Mouse (Mus musculus): ENCODE data around the gene Sh3rf1.

Sh3rf1 gene

DNA sequence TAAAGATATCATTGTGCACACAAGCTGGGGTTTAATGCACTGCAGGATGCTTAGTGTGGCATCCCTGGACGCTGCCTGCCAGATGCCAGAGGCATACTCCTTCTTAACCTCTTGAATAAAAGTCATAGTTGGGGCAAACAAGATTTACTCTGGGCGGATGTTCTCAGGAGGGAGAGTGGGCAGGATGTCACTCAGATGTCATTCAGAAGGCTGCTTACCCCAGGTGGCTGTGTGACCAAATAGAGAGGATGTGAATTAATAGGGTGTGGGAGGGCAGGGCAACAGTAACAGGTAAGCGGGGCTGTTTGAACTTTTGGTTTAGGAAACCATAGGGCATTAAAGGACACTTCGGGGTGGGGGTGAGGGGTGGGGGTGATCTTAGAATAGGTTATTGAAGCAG is 37.7 kb downstream of the Sh3rf1 start:
- peaks cover 7% of the 10 kb centered on the region for H3K4me1 ChIP-seq (replicated peaks; ENCODE audit: low read depth, low read length)
- no peaks in the 10 kb centered on the region for H3K27me3 ChIP-seq (ENCODE audit: insufficient read depth, low read length)
- TF ChIP-seq POU5F1 (IDR thresholded peaks at IDR 0.05; ENCODE audit: borderline replicate concordance, low read length), result no peak
- no peak for TF ChIP-seq CTCF (conservative IDR thresholded peaks at IDR 0.05; ENCODE audit: low read length)
- TF ChIP-seq NANOG (IDR thresholded peaks at IDR 0.05; ENCODE audit: borderline replicate concordance, low read length), result no peak
- no peaks in the 10 kb centered on the region for H3K36me3 ChIP-seq (ENCODE audit: insufficient read depth, low read length)
- no peak overlapping the region for H3K4me3 ChIP-seq (replicated peaks; ENCODE audit: low read length)
- H3K9me3 ChIP-seq (ENCODE audit: low read length), result no peaks in the 10 kb centered on the region

DNA sequence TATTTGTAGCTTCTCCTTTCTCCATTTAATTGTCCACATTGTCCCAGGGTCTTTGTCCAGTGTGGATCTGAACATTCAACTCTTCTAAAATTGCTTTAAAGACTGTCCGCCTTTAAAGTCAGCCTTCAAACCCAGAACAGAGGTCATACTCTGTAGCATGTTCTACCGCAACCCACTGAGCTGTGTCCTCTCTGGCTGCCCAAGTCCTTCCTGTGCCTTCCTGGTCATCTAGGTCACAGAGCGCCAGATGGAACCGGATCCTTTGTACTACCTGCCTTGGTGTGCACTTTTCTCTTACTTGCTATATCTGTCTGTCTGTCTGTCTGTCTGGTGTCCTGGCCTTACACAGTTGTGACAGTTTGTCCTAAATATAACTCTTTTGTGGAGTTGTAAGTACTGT is 40.0 kb downstream of the Sh3rf1 start:
- no peaks in the 10 kb centered on the region for H3K9me3 ChIP-seq (ENCODE audit: low read length)
- no peaks in the 10 kb centered on the region for H3K36me3 ChIP-seq (ENCODE audit: insufficient read depth, low read length)
- H3K4me3 ChIP-seq (replicated peaks; ENCODE audit: low read length), result no peak overlapping the region
- no peaks in the 10 kb centered on the region for H3K27me3 ChIP-seq (ENCODE audit: insufficient read depth, low read length)
- no peak for TF ChIP-seq POU5F1 (IDR thresholded peaks at IDR 0.05; ENCODE audit: borderline replicate concordance, low read length)
- TF ChIP-seq CTCF (conservative IDR thresholded peaks at IDR 0.05; ENCODE audit: low read length), result no peak
- TF ChIP-seq NANOG (IDR thresholded peaks at IDR 0.05; ENCODE audit: borderline replicate concordance, low read length), result no peak
- H3K4me1 ChIP-seq (replicated peaks; ENCODE audit: low read depth, low read length), result peaks cover 6% of the 10 kb centered on the region

DNA sequence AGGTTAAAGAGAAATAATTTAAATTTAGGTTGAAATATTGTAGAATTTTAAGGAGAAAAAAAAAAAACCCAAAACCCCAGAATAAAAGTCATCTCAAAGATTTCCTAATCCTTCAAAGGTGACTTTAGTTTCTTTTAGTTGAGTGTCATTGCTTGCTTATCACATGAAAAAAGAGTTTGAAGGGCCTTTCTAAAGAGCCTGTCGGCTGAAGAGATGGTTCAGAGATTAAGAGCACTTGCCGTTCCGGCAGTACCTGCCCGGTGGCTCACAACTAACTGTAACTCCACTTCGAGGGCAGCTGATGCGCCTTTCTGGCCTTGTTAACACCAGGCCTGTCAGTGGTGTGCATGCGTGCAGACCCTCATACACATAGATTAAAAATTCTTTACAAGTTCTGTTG is 41.2 kb downstream of the Sh3rf1 start:
- Histone ChIP-seq H3K36me3 (ENCODE audit: insufficient read depth, low read length) (no peaks in the 10 kb centered on the region), H3K4me3 (replicated peaks; ENCODE audit: low read length) (no peak overlapping the region), H3K9me3 (ENCODE audit: low read length) (no peaks in the 10 kb centered on the region), H3K27me3 (ENCODE audit: insufficient read depth, low read length) (no peaks in the 10 kb centered on the region), H3K4me1 (replicated peaks; ENCODE audit: low read depth, low read length) (no peaks in the 10 kb centered on the region; the same call in 1 of the 2 replicates)
- TF ChIP-seq POU5F1 (IDR thresholded peaks at IDR 0.05; ENCODE audit: borderline replicate concordance, low read length), result no peak
- TF ChIP-seq CTCF (conservative IDR thresholded peaks at IDR 0.05; ENCODE audit: low read length), result no peak
- TF ChIP-seq NANOG (IDR thresholded peaks at IDR 0.05; ENCODE audit: borderline replicate concordance, low read length), result no peak

DNA sequence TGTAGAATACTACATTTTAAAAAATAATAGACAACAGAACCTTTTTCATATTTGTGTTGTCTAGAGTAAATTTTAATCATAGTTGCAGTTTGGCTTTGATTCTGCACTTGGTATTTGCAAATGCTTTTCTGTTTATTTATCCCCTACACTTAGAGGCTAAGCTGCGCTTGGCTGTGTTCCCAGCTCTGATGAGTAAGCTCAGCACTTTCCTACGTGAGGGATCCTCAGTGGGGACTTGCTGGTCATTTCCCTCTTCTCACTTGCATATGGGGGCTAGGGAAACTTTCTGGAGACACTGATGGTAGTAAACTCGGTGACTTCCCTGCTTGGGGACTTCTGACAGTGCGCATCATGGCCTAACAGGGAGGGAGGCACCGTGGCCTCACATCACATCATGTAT is 41.7 kb downstream of the Sh3rf1 start:
- no peak for TF ChIP-seq POU5F1 (IDR thresholded peaks at IDR 0.05; ENCODE audit: borderline replicate concordance, low read length)
- TF ChIP-seq NANOG (IDR thresholded peaks at IDR 0.05; ENCODE audit: borderline replicate concordance, low read length), result no peak
- TF ChIP-seq CTCF (conservative IDR thresholded peaks at IDR 0.05; ENCODE audit: low read length), result no peak
- peaks cover 5% of the 10 kb centered on the region for H3K4me1 ChIP-seq (replicated peaks; ENCODE audit: low read depth, low read length)

DNA sequence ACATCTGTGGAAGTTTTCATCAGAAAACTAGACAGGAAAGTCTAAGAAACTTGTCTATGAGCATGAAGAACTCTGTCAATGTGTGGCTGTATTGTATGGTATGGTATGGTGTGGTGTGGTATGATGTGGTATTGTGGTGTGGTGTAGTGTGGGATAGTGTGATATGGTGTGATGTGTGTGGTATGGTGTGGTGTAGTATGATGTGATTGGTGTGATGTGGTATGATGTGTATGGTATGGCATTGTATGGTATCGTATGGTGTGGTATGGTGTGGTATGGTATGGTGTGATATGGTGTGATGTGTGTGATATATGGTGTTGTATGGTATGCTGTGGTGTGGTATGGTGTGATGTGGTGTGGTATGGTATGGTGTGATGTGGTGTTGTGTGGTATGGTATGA is 43.4 kb downstream of the Sh3rf1 start:
- TF ChIP-seq NANOG (IDR thresholded peaks at IDR 0.05; ENCODE audit: borderline replicate concordance, low read length) (no peak), CTCF (conservative IDR thresholded peaks at IDR 0.05; ENCODE audit: low read length) (no peak), POU5F1 (IDR thresholded peaks at IDR 0.05; ENCODE audit: borderline replicate concordance, low read length) (no peak)
- Histone ChIP-seq H3K4me1 (replicated peaks; ENCODE audit: low read depth, low read length) (peaks cover 13% of the 10 kb centered on the region), H3K36me3 (ENCODE audit: insufficient read depth, low read length) (no peaks in the 10 kb centered on the region), H3K9me3 (ENCODE audit: low read length) (no peaks in the 10 kb centered on the region), H3K4me3 (replicated peaks; ENCODE audit: low read length) (no peak overlapping the region), H3K27me3 (ENCODE audit: insufficient read depth, low read length) (no peaks in the 10 kb centered on the region)

More for the DNA sequence above, 41.7 kb downstream of the Sh3rf1 start:
- Histone ChIP-seq H3K4me3 (replicated peaks; ENCODE audit: low read length) (no peak overlapping the region), H3K27me3 (ENCODE audit: insufficient read depth, low read length) (no peaks in the 10 kb centered on the region), H3K36me3 (ENCODE audit: insufficient read depth, low read length) (no peaks in the 10 kb centered on the region), H3K9me3 (ENCODE audit: low read length) (no peaks in the 10 kb centered on the region)

DNA sequence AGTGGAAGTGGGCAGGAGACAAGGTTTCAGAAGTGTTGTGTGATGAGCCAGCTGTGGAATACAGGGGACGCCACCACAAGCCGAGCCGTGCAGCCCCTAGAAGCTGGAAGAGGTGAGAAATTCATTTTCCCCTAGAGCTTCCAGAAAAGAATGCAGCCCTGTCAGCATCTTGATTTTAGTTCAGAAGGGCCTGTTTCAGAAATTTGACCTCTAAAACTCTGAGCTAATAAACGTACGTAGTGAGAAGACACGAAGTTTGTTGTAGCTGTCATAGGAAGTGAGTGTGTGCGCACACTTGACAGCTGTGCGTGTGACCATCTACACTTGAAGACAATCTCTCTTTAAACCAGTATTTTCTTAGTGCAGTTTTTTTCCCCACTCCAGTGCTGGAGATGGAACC is 44.0 kb downstream of the Sh3rf1 start:
- Histone ChIP-seq H3K27me3 (ENCODE audit: insufficient read depth, low read length) (no peaks in the 10 kb centered on the region), H3K36me3 (ENCODE audit: insufficient read depth, low read length) (no peaks in the 10 kb centered on the region), H3K9me3 (ENCODE audit: low read length) (no peaks in the 10 kb centered on the region), H3K4me1 (replicated peaks; ENCODE audit: low read depth, low read length) (peaks cover 13% of the 10 kb centered on the region), H3K4me3 (replicated peaks; ENCODE audit: low read length) (no peak overlapping the region)
- TF ChIP-seq NANOG (IDR thresholded peaks at IDR 0.05; ENCODE audit: borderline replicate concordance, low read length), result no peak
- TF ChIP-seq POU5F1 (IDR thresholded peaks at IDR 0.05; ENCODE audit: borderline replicate concordance, low read length), result no peak
- no peak for TF ChIP-seq CTCF (conservative IDR thresholded peaks at IDR 0.05; ENCODE audit: low read length)

DNA sequence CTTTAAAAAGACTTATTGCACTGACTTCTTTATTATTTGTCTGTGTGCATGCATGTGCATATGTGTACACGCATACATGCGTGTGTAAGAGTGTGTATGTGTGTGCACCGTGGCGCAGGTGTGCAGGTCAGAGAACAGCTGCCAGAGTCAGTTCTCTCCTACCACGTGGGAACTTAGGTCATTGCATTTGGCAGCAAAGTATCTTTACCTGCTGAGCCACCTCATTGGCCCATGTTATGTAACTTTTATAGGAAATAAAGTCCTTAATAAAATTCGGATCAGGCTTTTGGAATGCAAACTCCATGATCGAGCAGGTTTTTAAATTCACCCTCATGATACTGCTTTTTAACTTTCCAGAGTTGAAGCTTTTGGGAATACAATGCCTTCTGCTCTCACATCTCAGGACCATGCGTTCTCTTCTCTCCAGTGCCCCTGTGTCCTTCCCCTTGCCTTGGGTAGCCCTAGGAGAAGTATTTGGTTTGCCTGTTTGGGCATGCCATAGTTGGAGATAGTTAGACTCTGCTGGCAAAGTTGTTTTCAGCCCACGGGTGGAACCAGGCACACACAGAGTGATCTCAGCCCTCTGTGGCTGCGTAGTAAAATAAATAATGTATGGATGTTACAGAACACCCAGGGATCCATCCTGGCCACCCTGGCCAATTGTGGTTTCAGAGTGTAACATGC is 44.7 kb downstream of the Sh3rf1 start:
- no peak for TF ChIP-seq CTCF (conservative IDR thresholded peaks at IDR 0.05; ENCODE audit: low read length)
- no peak for TF ChIP-seq POU5F1 (IDR thresholded peaks at IDR 0.05; ENCODE audit: borderline replicate concordance, low read length)
- TF ChIP-seq NANOG (IDR thresholded peaks at IDR 0.05; ENCODE audit: borderline replicate concordance, low read length), result no peak
- no peaks in the 10 kb centered on the region for H3K27me3 ChIP-seq (ENCODE audit: insufficient read depth, low read length)

DNA sequence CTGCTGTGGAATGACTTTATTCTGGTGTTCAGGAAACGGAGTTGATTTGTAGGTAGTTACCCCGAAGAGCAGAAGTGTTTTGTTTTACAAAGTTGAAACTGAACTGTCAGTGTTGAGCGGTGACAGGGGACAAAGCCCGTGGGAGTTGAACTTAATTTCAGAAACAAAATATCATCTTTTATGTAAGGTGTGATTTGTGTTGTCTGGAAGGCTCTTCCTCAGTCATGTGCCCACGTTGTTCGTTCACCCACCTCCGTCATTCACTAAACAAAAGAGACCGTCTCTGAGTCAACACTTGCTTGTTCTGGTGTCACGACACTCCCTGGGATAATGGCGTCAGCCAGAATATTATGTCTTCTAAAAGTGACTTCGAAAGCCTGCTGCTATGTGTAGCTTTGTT is 46.3 kb downstream of the Sh3rf1 start:
- TF ChIP-seq NANOG (IDR thresholded peaks at IDR 0.05; ENCODE audit: borderline replicate concordance, low read length), result no peak
- no peak for TF ChIP-seq POU5F1 (IDR thresholded peaks at IDR 0.05; ENCODE audit: borderline replicate concordance, low read length)
- no peak for TF ChIP-seq CTCF (conservative IDR thresholded peaks at IDR 0.05; ENCODE audit: low read length)
- peaks cover 13% of the 10 kb centered on the region for H3K4me1 ChIP-seq (replicated peaks; ENCODE audit: low read depth, low read length)
- H3K4me3 ChIP-seq (replicated peaks; ENCODE audit: low read length), result no peak overlapping the region
- no peaks in the 10 kb centered on the region for H3K36me3 ChIP-seq (ENCODE audit: insufficient read depth, low read length)
- H3K27me3 ChIP-seq (ENCODE audit: insufficient read depth, low read length), result no peaks in the 10 kb centered on the region
- H3K9me3 ChIP-seq (ENCODE audit: low read length), result no peaks in the 10 kb centered on the region

More for the DNA sequence above, 44.7 kb downstream of the Sh3rf1 start:
- peaks cover 13% of the 10 kb centered on the region for H3K4me1 ChIP-seq (replicated peaks; ENCODE audit: low read depth, low read length)
- H3K36me3 ChIP-seq (ENCODE audit: insufficient read depth, low read length), result no peaks in the 10 kb centered on the region
- H3K4me3 ChIP-seq (replicated peaks; ENCODE audit: low read length), result no peak overlapping the region
- no peaks in the 10 kb centered on the region for H3K9me3 ChIP-seq (ENCODE audit: low read length)

DNA sequence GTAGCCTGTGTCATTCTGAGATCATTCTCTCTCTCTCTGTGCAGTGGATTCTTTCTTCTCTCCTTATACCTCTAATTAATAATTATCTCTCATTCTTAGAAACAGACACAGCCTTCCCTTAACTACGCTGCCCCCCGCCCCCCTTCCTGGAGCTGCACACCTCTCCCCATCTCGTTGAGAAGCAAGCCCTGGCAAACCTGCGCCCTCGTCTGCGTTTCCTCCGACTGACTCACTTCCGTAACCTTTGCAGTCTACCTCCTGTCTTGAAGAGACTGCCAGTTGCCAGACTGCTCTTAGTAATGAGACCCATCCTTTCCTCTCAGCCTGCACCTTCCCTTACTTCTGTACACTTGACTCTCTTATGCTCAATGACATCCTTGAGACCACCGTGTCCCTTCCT is 46.9 kb downstream of the Sh3rf1 start:
- H3K36me3 ChIP-seq (ENCODE audit: insufficient read depth, low read length), result no peaks in the 10 kb centered on the region
- TF ChIP-seq NANOG (IDR thresholded peaks at IDR 0.05; ENCODE audit: borderline replicate concordance, low read length) (no peak), POU5F1 (IDR thresholded peaks at IDR 0.05; ENCODE audit: borderline replicate concordance, low read length) (no peak), CTCF (conservative IDR thresholded peaks at IDR 0.05; ENCODE audit: low read length) (no peak)
- no peak overlapping the region for H3K4me3 ChIP-seq (replicated peaks; ENCODE audit: low read length)

More for the DNA sequence above, 46.9 kb downstream of the Sh3rf1 start:
- H3K27me3 ChIP-seq (ENCODE audit: insufficient read depth, low read length), result no peaks in the 10 kb centered on the region
- peaks cover 13% of the 10 kb centered on the region for H3K4me1 ChIP-seq (replicated peaks; ENCODE audit: low read depth, low read length)
- H3K9me3 ChIP-seq (ENCODE audit: low read length), result no peaks in the 10 kb centered on the region

Data from E14TG2a.4 (cell line).